Mouse (Mus musculus): Measurements from ENCODE around the gene Tssk3. TPM values are rescaled to one million over a fixed set of nuclear protein-coding genes. Genes with fewer than 3 reads are reported as not detected.
A peak's percentile ranks its signal among the peaks of the same experiment; 100 is the strongest.

Tssk3 gene
- total and polyA plus RNA-seq, 3 experiments = 0.13 TPM; not detected in 2

DNA sequence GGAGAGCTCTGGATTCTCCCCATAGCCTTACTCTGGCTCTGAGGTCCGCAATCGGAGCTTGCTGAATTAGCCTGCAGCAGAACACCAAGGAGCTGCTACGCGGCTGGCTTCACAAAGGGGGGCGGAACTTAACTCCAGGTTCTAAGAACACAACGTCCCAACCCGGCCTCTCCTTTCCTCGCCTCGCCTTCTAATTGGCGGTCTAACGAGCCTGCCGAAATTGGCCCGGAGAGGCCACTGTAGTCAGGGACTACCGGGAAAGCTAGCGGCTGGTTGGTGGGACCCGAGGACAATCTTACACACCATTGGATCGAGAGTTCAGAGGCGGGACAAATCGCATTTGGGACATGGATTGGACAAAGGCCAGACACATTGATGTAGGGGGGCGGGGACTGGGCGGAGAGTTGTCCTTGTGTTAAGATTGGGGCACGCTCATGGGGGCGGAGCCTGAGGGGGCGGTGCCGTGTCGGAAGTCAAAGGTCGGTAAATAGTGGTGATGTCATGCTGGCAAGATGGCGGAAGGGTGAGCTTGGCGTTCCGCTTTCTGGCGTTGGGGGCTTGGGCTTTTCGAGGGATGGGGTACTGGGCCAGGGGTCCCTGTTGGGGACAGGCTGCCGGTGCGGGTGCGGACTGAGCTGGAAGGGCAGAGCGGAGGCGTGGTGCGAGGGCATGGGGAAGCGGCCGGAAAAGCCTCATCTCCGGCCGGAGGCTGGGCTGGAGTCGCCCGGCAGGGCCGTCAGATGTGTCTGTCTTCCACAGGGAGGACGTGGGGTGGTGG lies 29.4 kb downstream of the Tssk3 start, which contains the start of gene Bsdc1:
Gene Bsdc1 (plus strand): TSS at position 399 of the 778 bp plus-strand sequence.
- dilution Hi-C loops (cut with MboI; ENCODE audit: extremely low pct_ligation_motif_present, extremely low pct_unique_long_range_greater_than_20kb, low sequenced_read_pairs) = no loop called here
- peaks cover 18 to 35% of the 10 kb centered on the region in 2 experiments for H3K36me3 ChIP-seq (replicated peaks in 1 of 2; ENCODE audit: control insufficient read depth in 1 of 2, insufficient read depth in 1 of 2, low read length in 1 of 2)
- peaks cover 5% of the 10 kb centered on the region for H3K79me2 ChIP-seq (replicated peaks; ENCODE audit: control insufficient read depth, extremely low read depth, insufficient read depth, poor library complexity, severe bottlenecking)
- no peaks in the 10 kb centered on the region for H3K9me3 ChIP-seq (replicated peaks; ENCODE audit: low read length)
- peak within 1 kb of the TSS; percentile 99 for H3K4me2 ChIP-seq (ENCODE audit: insufficient read depth, low read depth, poor library complexity, severe bottlenecking)
- in situ Hi-C loops (cut with MboI; ENCODE audit: low pct_ligation_motif_present, low pct_unique_long_range_greater_than_20kb, low sequenced_read_pairs) = no loop called here
- peak; percentile 100 for DNase-seq (ENCODE audit: extremely low read depth)
- TF ChIP-seq KAT2A (IDR thresholded peaks at IDR 0.05; ENCODE audit: insufficient replicate concordance, low read length) = no peak
- no peak for TF ChIP-seq MYC (IDR thresholded peaks at IDR 0.05; ENCODE audit: low read depth, low read length)
- no peak for TF ChIP-seq TBP (conservative IDR thresholded peaks at IDR 0.05; ENCODE audit: low read depth, low read length)
- no peak for TF ChIP-seq ZNF384 (IDR thresholded peaks at IDR 0.05; ENCODE audit: low read depth, low read length)
- TF ChIP-seq USF2 (conservative IDR thresholded peaks at IDR 0.05; ENCODE audit: low read depth, low read length) = no peak
- TF ChIP-seq TCF12 (IDR thresholded peaks at IDR 0.05; ENCODE audit: low read depth, low read length) = peak; percentile 50; the same call in 1 of the 2 replicates
- no peak for TF ChIP-seq PAX5 (IDR thresholded peaks at IDR 0.05; ENCODE audit: low read length)
- TF ChIP-seq MXI1 (IDR thresholded peaks at IDR 0.05; ENCODE audit: low read depth, low read length) = no peak; the same call in 1 of the 2 replicates
- TF ChIP-seq ZKSCAN1 (IDR thresholded peaks at IDR 0.05; ENCODE audit: borderline replicate concordance, low read depth, low read length) = no peak
- TF ChIP-seq ZMIZ1 (IDR thresholded peaks at IDR 0.05; ENCODE audit: low read depth, low read length) = peak; percentile 35; the same call in 1 of the 2 replicates
- 0 out of 2 replicates have a peak, but pooled peaks have one; percentile 10 for TF ChIP-seq MEF2A (IDR thresholded peaks at IDR 0.05; ENCODE audit: borderline replicate concordance, low read depth, low read length)
- no peak for TF ChIP-seq RCOR1 (conservative IDR thresholded peaks at IDR 0.05; ENCODE audit: low read depth, low read length)
- peak; percentile 48; the same call in 1 of the 2 replicates for TF ChIP-seq CHD2 (IDR thresholded peaks at IDR 0.05; ENCODE audit: low read length)
- TF ChIP-seq NELFE (IDR thresholded peaks at IDR 0.05; ENCODE audit: low read depth, low read length) = peak; percentile 74
- peak; percentile 42 for TF ChIP-seq NRF1 (IDR thresholded peaks at IDR 0.05; ENCODE audit: low read depth, low read length)
- no peak for TF ChIP-seq USF1 (IDR thresholded peaks at IDR 0.05; ENCODE audit: low read depth, low read length)
- TF ChIP-seq UBTF (IDR thresholded peaks at IDR 0.05; ENCODE audit: low read depth, low read length) = no peak
- TF ChIP-seq POLR2A (IDR thresholded peaks at IDR 0.05; ENCODE audit: low read depth, low read length) = peak; percentile 74
- TF ChIP-seq GABPA (IDR thresholded peaks at IDR 0.05; ENCODE audit: insufficient replicate concordance, low read depth, low read length) = no peak
- no peak for TF ChIP-seq ZC3H11A (IDR thresholded peaks at IDR 0.05; ENCODE audit: low read depth, low read length)
- TF ChIP-seq HCFC1 (IDR thresholded peaks at IDR 0.05; ENCODE audit: low read depth, low read length) = peak; percentile 82
- peak; percentile 76 for TF ChIP-seq MAZ (IDR thresholded peaks at IDR 0.05; ENCODE audit: low read depth, low read length)
- TF ChIP-seq ELF1 (IDR thresholded peaks at IDR 0.05; ENCODE audit: low read depth, low read length) = peak; percentile 90
- peak; percentile 58; the same call in 1 of the 2 replicates for TF ChIP-seq E2F4 (IDR thresholded peaks at IDR 0.05; ENCODE audit: insufficient replicate concordance, low read depth, low read length)
- no peak for TF ChIP-seq MAFK (IDR thresholded peaks at IDR 0.05; ENCODE audit: insufficient replicate concordance, low read length)
- peak; percentile 69; the same call in 1 of the 2 replicates for TF ChIP-seq IRF4 (IDR thresholded peaks at IDR 0.05; ENCODE audit: low read depth, low read length)
- TF ChIP-seq SMC3 (IDR thresholded peaks at IDR 0.05; ENCODE audit: low read depth, low read length) = no peak
- no peak for TF ChIP-seq MAX (IDR thresholded peaks at IDR 0.05; ENCODE audit: low read length)
- TF ChIP-seq ETS1 (conservative IDR thresholded peaks at IDR 0.05; ENCODE audit: low read depth, low read length) = no peak
- TF ChIP-seq JUN (IDR thresholded peaks at IDR 0.05; ENCODE audit: insufficient read depth, low read depth, low read length) = peak; percentile 82
- TF ChIP-seq BHLHE40 (IDR thresholded peaks at IDR 0.05; ENCODE audit: low read depth, low read length) = no peak; the same call in 1 of the 2 replicates
- TF ChIP-seq CHD1 (IDR thresholded peaks at IDR 0.05; ENCODE audit: low read depth, low read length) = no peak
- TF ChIP-seq CTCF (conservative IDR thresholded peaks at IDR 0.05 in 1 of 2, IDR thresholded peaks at IDR 0.05 in 1 of 2; ENCODE audit: low read depth in 2 of 2, low read length in 2 of 2) = no peak
- peak; percentile 65; the same call in 1 of the 2 replicates for TF ChIP-seq JUND (conservative IDR thresholded peaks at IDR 0.05; ENCODE audit: low read depth, low read length)
- TF ChIP-seq RAD21 (IDR thresholded peaks at IDR 0.05; ENCODE audit: low read depth, low read length) = no peak
- peak; percentile 50 for TF ChIP-seq SIN3A (IDR thresholded peaks at IDR 0.05; ENCODE audit: low read length)
- TF ChIP-seq POLR2AphosphoS2 (IDR thresholded peaks at IDR 0.05; ENCODE audit: low read depth, low read length) = peak; percentile 48; the same call in 1 of the 2 replicates
- TF ChIP-seq EP300 (IDR thresholded peaks at IDR 0.05; ENCODE audit: low read length) = no peak
- H3K27ac ChIP-seq (ENCODE audit: insufficient read depth, low read depth) = peak within 1 kb of the TSS; percentile 78
- peak within 1 kb of the TSS; percentile 74 to 92 (median 81) for H3K4me3 ChIP-seq (replicated peaks in 1 of 3; ENCODE audit: low read depth in 2 of 3, low read length in 2 of 3, poor library complexity in 1 of 3)
- peaks cover 3 to 35% of the 10 kb centered on the region in 2 experiments for H3K4me1 ChIP-seq (ENCODE audit: control insufficient read depth in 1 of 2, insufficient read depth in 2 of 2)
- H3K9ac ChIP-seq (ENCODE audit: insufficient read depth, low read depth) = peak within 1 kb of the TSS; percentile 91
- no peaks in the 10 kb centered on the region for H3K27me3 ChIP-seq (replicated peaks)
